Mouse (Mus musculus) limb, embryonic 14.5 days (tissue): Measurements from ENCODE around the gene Eif2d. TPM values are rescaled to one million over a fixed set of nuclear protein-coding genes. Genes with fewer than 3 reads are reported as not detected.

Source experiments
- ATAC-seq: fragments of 200-750 bp; cut with Nextera tagmentation; 2 replicates; pipeline ENCODE4 v1.8.0; 2017; ENCODE audit warnings: low read depth, moderate number of reproducible peaks, moderate TSS enrichment; ENCODE audit not compliant: low FRiP score
- DNase-seq: peaks from one replicate; pipeline ENCODE4 v3.0.0-alpha.2; 2015; ENCODE audit warnings: low spot score
- H3K27ac ChIP-seq: fragments of 300-500 bp; sonication (generic); replicated peaks from 2 replicates; pipeline ENCODE4 v1.5.1; 2014; ENCODE audit warnings: low read depth, mild to moderate bottlenecking, low read length, moderate library complexity, mixed read lengths
- H3K27me3 ChIP-seq: fragments of 300-500 bp; sonication (generic); 2 replicates; pipeline ENCODE4 v1.6.1; 2014; ENCODE audit warnings: low read length, mixed read lengths; ENCODE audit not compliant: control insufficient read depth, insufficient read depth
- H3K36me3 ChIP-seq: fragments of 300-500 bp; sonication (generic); 2 replicates; pipeline ENCODE4 v1.6.1; 2014; ENCODE audit warnings: mild to moderate bottlenecking, low read length, moderate library complexity, mixed read lengths; ENCODE audit not compliant: control insufficient read depth, insufficient read depth
- H3K4me1 ChIP-seq: fragments of 300-500 bp; sonication (generic); 2 replicates; pipeline ENCODE4 v1.6.1; 2014; ENCODE audit warnings: antibody characterized with exemption, low read length, mixed read lengths; ENCODE audit not compliant: control insufficient read depth, insufficient read depth
- H3K4me2 ChIP-seq: fragments of 300-500 bp; sonication (generic); replicated peaks from 2 replicates; pipeline ENCODE4 v1.6.1; 2014; ENCODE audit warnings: low read depth, mild to moderate bottlenecking, low read length, moderate library complexity; ENCODE audit not compliant: severe bottlenecking
- H3K4me3 ChIP-seq: fragments of 300-500 bp; sonication (generic); replicated peaks from 2 replicates; pipeline ENCODE4 v1.5.1; 2014; ENCODE audit warnings: low read length
- H3K9ac ChIP-seq: fragments of 300-500 bp; sonication (generic); 2 replicates; pipeline ENCODE4 v1.6.1; 2014; ENCODE audit warnings: mild to moderate bottlenecking, low read depth, low read length, moderate library complexity; ENCODE audit not compliant: severe bottlenecking
- H3K9me3 ChIP-seq: fragments of 300-500 bp; sonication (generic); 2 replicates; pipeline ENCODE4 v1.6.1; 2016; ENCODE audit warnings: low read length; ENCODE audit not compliant: control insufficient read depth
- POLR2A ChIP-seq: fragments of 200-500 bp; IDR thresholded peaks from 2 replicates; pipeline ENCODE4 v1.8.0; 2012; ENCODE audit warnings: inconsistent platforms, mild to moderate bottlenecking, moderate library complexity, borderline replicate concordance; ENCODE audit not compliant: insufficient read depth, insufficient read length; ENCODE audit errors: extremely low read depth
- WGBS: fragments of 180-500 bp; shearing (Covaris S2); extraction: QIAGEN DNeasy Blood & Tissue Kit; methylation state at CpG from one replicate; pipeline ENCODE4 v1.1.7; 2014; 5-methylcytosine and 5-hydroxymethylcytosine counted together
- polyA plus RNA-seq, 2 experiments: library from polyadenylated mRNA; depleted of rRNA in 1 of 2; stranded (reverse) in 1 of 2; unstranded in 1 of 2; fragments of >200 nt; fragmentation: Nextera tagmentation in 1 of 2; extraction: Ambion mirVana in 1 of 2; gene quantifications; 2 replicates each; pipeline versions ENCODE4 v1.2.1 to v1.2.3; 2012 to 2014

Gene Eif2d
- polyA plus RNA-seq, 2 experiments, result 59.8 to 61.9 TPM

DNA sequence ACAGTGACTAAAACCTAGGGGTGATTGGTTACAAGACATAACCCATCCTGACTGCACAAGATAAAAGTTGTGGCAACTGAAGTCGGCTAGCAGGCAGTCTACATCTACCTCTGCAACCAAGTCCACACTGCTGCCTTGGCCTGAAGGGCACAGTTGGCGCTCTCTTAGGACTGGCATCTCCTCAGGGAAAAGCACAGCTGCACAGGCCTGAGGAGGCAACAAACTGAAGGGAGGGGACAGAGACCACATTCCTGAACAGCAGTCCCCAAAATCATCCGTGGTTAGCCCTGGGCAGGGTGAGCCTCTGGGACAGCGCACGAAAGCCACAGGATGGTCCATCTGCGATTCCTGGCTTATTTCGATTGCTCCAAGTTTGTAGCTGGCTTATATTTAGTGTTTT lies 42.7 kb downstream of the Eif2d start:
- H3K9ac ChIP-seq, result no peak overlapping the region
- H3K4me2 ChIP-seq, result no peak overlapping the region
- no peak for DNase-seq
- ATAC-seq, result no peak
- H3K36me3 ChIP-seq, result no peaks in the 10 kb centered on the region
- H3K4me3 ChIP-seq, result no peak overlapping the region
- H3K9me3 ChIP-seq, result no peaks in the 10 kb centered on the region
- H3K27me3 ChIP-seq, result no peaks in the 10 kb centered on the region
- H3K27ac ChIP-seq, result no peak overlapping the region
- WGBS, result 83% methylated on average over 7 of the region's 7 CpGs
- peaks cover 24% of the 10 kb centered on the region for H3K4me1 ChIP-seq
- no peak for TF ChIP-seq POLR2A

DNA sequence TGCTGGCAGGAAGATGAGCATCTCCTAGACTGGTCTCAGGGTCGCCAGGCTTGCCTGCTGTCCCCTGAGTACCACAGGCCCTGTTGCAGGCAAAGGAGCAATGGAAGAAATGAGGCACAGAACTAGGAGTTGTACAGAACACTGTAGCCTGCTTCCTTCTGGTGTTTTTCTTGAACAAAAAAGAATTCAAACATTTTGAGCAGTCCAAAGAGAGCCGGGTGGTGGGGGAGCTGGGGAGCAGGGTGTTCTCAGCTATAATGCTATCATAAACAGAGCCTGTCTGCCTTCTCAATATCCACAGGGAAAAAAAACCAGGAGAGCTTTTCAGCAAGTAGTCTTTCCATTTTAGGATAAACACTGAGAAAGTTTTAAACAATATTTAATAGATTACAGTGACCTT lies 43.1 kb downstream of the Eif2d start:
- TF ChIP-seq POLR2A, result no peak
- ATAC-seq, result no peak
- H3K4me2 ChIP-seq, result no peak overlapping the region
- H3K9ac ChIP-seq, result no peak overlapping the region
- no peak overlapping the region for H3K27ac ChIP-seq
- 65% methylated on average over 2 of the region's 2 CpGs for WGBS
- no peaks in the 10 kb centered on the region for H3K36me3 ChIP-seq
- no peak overlapping the region for H3K4me3 ChIP-seq
- H3K9me3 ChIP-seq, result no peaks in the 10 kb centered on the region
- H3K27me3 ChIP-seq, result no peaks in the 10 kb centered on the region
- peaks cover 24% of the 10 kb centered on the region for H3K4me1 ChIP-seq
- DNase-seq, result no peak

DNA sequence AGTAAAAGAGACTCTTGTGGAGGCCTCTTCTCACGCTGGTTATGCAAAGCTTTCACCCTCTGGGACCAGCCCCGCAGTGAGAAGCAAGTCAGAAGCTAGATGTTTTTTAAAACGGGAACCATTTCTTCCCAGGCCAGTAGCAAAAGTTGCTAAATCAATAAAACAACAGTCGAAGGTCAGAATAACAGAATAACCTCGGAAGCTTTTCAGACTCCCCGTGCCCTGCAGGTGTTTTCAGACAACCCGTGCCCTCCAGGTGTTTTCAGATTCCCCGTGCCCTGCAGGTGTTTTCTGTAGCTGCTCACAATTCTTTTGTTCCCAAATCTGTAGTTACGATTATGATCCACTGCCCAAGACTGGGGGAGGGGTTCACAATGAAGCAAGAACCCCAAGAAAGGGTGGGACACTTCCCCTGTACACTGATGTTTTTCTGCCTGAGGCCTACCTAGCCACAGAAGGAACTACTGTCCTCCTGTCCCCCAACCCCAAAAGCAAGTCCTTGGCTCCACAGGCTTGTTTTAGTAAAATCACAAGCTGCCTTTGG lies 45.5 kb downstream of the Eif2d start:
- ATAC-seq (no peak), DNase-seq (no peak)
- Histone ChIP-seq H3K27ac (no peak overlapping the region), H3K9me3 (no peaks in the 10 kb centered on the region), H3K9ac (no peak overlapping the region), H3K27me3 (no peaks in the 10 kb centered on the region), H3K36me3 (no peaks in the 10 kb centered on the region), H3K4me1 (peaks cover 24% of the 10 kb centered on the region), H3K4me2 (no peak overlapping the region), H3K4me3 (no peak overlapping the region)
- TF ChIP-seq POLR2A, result no peak
- 43% methylated on average over 9 of the region's 9 CpGs for WGBS

DNA sequence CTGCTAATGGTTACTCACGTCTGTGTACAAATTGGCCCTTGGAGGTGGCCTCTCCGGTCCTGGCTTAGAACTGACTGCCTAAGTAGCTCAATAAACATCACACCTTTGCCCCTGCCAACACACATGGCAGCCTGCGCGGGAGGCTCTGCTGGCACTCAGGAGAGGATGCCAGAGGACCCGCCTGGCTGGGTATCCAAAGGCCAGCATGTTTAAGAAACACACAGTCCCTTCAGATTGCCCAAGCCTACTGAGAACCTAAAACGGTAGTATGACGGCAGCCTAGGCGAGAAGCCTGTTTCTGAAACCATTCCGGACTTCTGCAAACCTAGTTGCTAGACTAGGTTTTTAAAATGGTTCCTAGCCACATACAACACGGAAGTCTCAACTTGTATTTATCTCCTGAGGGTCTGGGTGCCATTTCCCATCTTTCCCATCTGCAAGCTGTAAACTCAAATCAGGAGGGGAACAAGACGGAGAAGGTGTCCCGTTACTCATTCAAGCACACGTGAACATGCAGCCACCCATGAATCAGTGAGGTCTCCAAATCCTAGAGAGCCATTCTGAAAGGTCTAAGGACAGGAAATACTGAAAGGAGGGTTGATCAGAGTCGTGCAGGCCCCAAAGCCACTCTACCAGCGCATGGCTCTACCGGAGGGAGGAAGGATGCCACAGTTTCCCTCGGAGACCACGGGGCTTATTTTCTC lies 46.3 kb downstream of the Eif2d start:
- no peak for DNase-seq
- Histone ChIP-seq H3K27ac (no peak overlapping the region), H3K9ac (no peak overlapping the region), H3K27me3 (no peaks in the 10 kb centered on the region), H3K4me1 (peaks cover 24% of the 10 kb centered on the region), H3K4me3 (no peak overlapping the region), H3K4me2 (no peak overlapping the region), H3K36me3 (no peaks in the 10 kb centered on the region), H3K9me3 (no peaks in the 10 kb centered on the region)
- WGBS, result 53% methylated on average over 18 of the region's 18 CpGs
- no peak for TF ChIP-seq POLR2A
- ATAC-seq, result no peak

DNA sequence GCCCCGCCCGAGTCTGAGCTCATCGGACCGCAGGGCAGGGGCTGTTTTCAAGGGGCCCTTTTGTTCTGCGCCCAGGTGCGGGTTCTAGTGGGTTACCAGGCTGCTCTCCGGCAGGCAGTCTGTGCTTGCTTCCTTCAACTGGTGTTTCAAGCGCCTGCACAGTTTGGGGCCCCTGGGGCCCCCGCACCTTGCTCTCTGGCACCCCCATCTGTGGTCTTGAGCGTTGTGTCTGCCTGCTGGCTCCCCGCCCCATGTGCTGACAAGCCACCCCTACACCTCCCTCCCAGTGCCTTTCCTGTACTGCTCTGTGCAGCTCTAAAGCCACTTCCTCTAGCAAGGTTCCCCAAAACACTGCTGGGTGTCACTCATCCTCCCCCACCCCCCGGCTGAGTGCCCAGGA lies 47.0 kb downstream of the Eif2d start:
- H3K4me2 ChIP-seq, result no peak overlapping the region
- no peak overlapping the region for H3K27ac ChIP-seq
- 64% methylated on average over 12 of the region's 12 CpGs for WGBS
- TF ChIP-seq POLR2A, result no peak
- no peaks in the 10 kb centered on the region for H3K36me3 ChIP-seq
- ATAC-seq (no peak), DNase-seq (peak; percentile 20)
- H3K4me1 ChIP-seq, result peaks cover 24% of the 10 kb centered on the region
- H3K9me3 ChIP-seq, result no peaks in the 10 kb centered on the region
- H3K9ac ChIP-seq, result no peak overlapping the region
- no peaks in the 10 kb centered on the region for H3K27me3 ChIP-seq
- H3K4me3 ChIP-seq, result no peak overlapping the region
